Mouse (Mus musculus): ENCODE measurements around the gene Adgrv1.

DNA sequence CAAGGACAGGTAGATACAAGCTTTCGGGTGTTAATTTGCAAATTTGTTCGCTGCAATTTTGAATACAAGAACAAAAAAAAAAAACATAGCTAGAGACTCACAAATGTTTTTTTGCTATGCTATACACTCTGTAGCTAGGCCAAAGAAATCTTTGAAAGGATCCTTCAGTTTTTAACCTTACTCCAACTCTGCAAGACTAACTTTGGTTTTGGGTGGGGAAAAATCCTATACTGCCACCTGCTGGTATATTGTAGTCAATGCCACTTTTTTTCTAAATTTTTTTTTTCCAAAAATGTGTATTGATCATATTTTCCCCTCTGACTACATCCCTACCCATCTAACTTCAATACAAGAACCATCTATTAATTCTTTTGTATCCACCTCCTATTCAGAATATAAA lies 263.4 kb downstream of the Adgrv1 start:
- TF ChIP-seq CTCF (conservative IDR thresholded peaks at IDR 0.05; ENCODE audit: insufficient read depth, insufficient read length, low read depth, low read length), result 0 out of 2 replicates have a peak, but pooled peaks have one; percentile 12
- no peak for TF ChIP-seq POLR2A (IDR thresholded peaks at IDR 0.05; ENCODE audit: low read depth, low read length)

Measured in kidney, adult 2 months (tissue).